Mouse (Mus musculus): ENCODE measurements around the gene Nectin3.

- no peak for TF ChIP-seq CTCF (IDR thresholded peaks at IDR 0.05; ENCODE audit: control insufficient read depth, insufficient read depth, low read length)
- no peak for TF ChIP-seq POLR2A (IDR thresholded peaks at IDR 0.05; ENCODE audit: borderline replicate concordance, control insufficient read depth, low read depth, low read length)
Observed at GRCm38 (mm10) chr16:46388527-46389414, 109.6 kb downstream of the Nectin3 start.

All from bone marrow, adult 2 months (tissue).